10 mouse cellular contexts compared by ENCODE assay signal in the genomic region with DNA sequence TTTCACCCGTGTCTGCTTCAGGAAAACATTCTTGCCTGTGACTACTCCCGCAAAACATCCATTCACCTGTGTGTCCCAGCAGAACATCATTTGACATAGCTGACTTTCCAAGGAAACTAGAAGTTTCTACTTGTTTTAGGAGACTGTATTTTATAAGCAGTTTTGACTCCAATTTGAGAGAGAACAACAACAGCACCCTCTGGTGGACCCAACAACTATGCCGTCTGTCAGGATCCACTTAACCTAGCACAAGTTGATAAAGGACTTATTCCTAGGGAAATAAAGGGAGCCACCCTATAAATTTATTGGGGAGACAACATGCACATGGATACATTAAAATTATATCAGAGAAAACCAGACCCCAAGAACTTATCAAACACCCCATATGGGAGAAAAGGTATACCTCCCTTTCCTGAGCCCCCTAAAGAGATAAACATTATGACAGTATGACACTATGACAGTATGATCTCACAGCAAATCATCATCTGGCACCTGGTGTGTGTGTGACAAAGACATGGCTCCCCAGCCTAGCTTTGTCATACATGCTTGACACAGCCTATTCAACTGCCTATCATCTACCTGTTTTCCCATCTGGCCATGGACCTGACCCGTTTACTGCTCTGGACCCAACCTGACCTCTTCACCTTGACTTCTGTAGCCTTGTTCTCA. TPM values are rescaled to one million over a fixed set of nuclear protein-coding genes. Genes with fewer than 3 reads are reported as not detected.
DNase-seq lines count a peak whose midpoint lies in the region; ATAC-seq and TF ChIP-seq lines count a peak whose summit lies in the region.
"Had no signal": no experiment of that assay in that cellular context is flagged by ENCODE, and none has a peak within 500 bp of the region (broad histone marks: within the 10 kb centered on the region; RNA-seq: fewer than 3 reads in every experiment).

No protein-coding gene starts in this region.

- TF ChIP-seq POLR2A in lung, adult 2 months (IDR thresholded peaks at IDR 0.05; ENCODE audit: borderline replicate concordance, extremely low read depth, low read depth, low read length), result no peak

- no peak overlapping the region for H3K9ac ChIP-seq in embryonic facial prominence, embryonic 11.5 days (replicated peaks; ENCODE audit: low read length)
- H3K9ac ChIP-seq in midbrain, embryonic 16.5 days (ENCODE audit: low read depth, low read length), result no peak overlapping the region

- H3K27ac ChIP-seq in embryonic facial prominence, embryonic 11.5 days (replicated peaks; ENCODE audit: low read depth, low read length), result no peak overlapping the region
- no peak overlapping the region for H3K27ac ChIP-seq in midbrain, embryonic 16.5 days (ENCODE audit: low read length)

- WGBS in embryonic facial prominence, embryonic 11.5 days, result 88% methylated on average over 4 of the region's 4 CpGs
- WGBS in lung, adult 2 months, result 85% methylated on average over 4 of the region's 4 CpGs
- WGBS in midbrain, embryonic 16.5 days, result 87% methylated on average over 4 of the region's 4 CpGs

- ATAC-seq in embryonic facial prominence, embryonic 11.5 days (replicated peaks; ENCODE audit: insufficient number of reproducible peaks, low FRiP score, low TSS enrichment, low read depth), result no peak
- ATAC-seq in midbrain, embryonic 16.5 days, result no peak

- H3K9me3 ChIP-seq in embryonic facial prominence, embryonic 11.5 days (replicated peaks; ENCODE audit: control insufficient read depth, low read length), result 0 out of 2 replicates have a peak, but pooled peaks cover 2% of the 10 kb centered on the region
- no peaks in the 10 kb centered on the region for H3K9me3 ChIP-seq in midbrain, embryonic 16.5 days (replicated peaks; ENCODE audit: control insufficient read depth, low read length, poor library complexity, severe bottlenecking)

- DNase-seq in adrenal gland, adult 2 months, result peak; percentile 35
- no peak for DNase-seq in adrenal gland, adult 8-10 months
- peak; percentile 45 to 53 for DNase-seq in left cerebral cortex, adult 18-20 months (ENCODE audit: low spot score in 2 of 2)
- DNase-seq in left cerebral cortex, adult 8-10 months (ENCODE audit: low spot score in 2 of 2), result no peak
- DNase-seq in embryonic facial prominence, embryonic 11.5 days (ENCODE audit: low spot score), result peak; percentile 18
- DNase-seq in lung, adult 2 months, result peak; percentile 11
- DNase-seq in ovary, adult 18-20 months (ENCODE audit: low spot score), result no peak

- no peak overlapping the region for H3K4me2 ChIP-seq in embryonic facial prominence, embryonic 11.5 days (ENCODE audit: low read depth, low read length)
- no peak overlapping the region for H3K4me2 ChIP-seq in midbrain, embryonic 16.5 days (ENCODE audit: low read length)

- no peak for TF ChIP-seq CTCF in lung, adult 2 months (IDR thresholded peaks at IDR 0.05; ENCODE audit: insufficient read depth, low read length)

- H3K27me3 ChIP-seq in embryonic facial prominence, embryonic 11.5 days (ENCODE audit: control insufficient read depth, insufficient read depth, low read length), result no peaks in the 10 kb centered on the region
- H3K27me3 ChIP-seq in midbrain, embryonic 16.5 days (ENCODE audit: control insufficient read depth, insufficient read depth, low read depth, low read length), result no peaks in the 10 kb centered on the region

- no peak overlapping the region for H3K4me3 ChIP-seq in embryonic facial prominence, embryonic 11.5 days (ENCODE audit: low read depth, low read length)
- H3K4me3 ChIP-seq in lung, adult 2 months (replicated peaks; ENCODE audit: extremely low read depth, low read depth, low read length), result no peak overlapping the region
- H3K4me3 ChIP-seq in midbrain, embryonic 16.5 days (ENCODE audit: low read depth, low read length), result no peak overlapping the region

- H3K36me3 ChIP-seq in embryonic facial prominence, embryonic 11.5 days (replicated peaks; ENCODE audit: control insufficient read depth, insufficient read depth, low read depth, low read length), result no peaks in the 10 kb centered on the region
- no peaks in the 10 kb centered on the region for H3K36me3 ChIP-seq in midbrain, embryonic 16.5 days (ENCODE audit: control insufficient read depth, insufficient read depth, low read length)

- H3K4me1 ChIP-seq in embryonic facial prominence, embryonic 11.5 days (ENCODE audit: control insufficient read depth, insufficient read depth, low read length), result no peaks in the 10 kb centered on the region
- H3K4me1 ChIP-seq in lung, adult 2 months (ENCODE audit: control insufficient read depth, insufficient read depth, low read length), result no peaks in the 10 kb centered on the region
- no peaks in the 10 kb centered on the region for H3K4me1 ChIP-seq in midbrain, embryonic 16.5 days (ENCODE audit: control insufficient read depth, insufficient read depth, low read length)

RNA-seq across cellular contexts. Expression of a gene that starts 31.9 kb away (rescaled TPM):
- total RNA-seq in adrenal gland, adult 2 months (2021), result 10 to 100 TPM; 69.4 to 85.5 TPM
- polyA plus RNA-seq in adrenal gland, adult 2 months (2012; rRNA removed), result 36.9 and 48.4 TPM in 2 replicates
- 100 to 1,000 TPM in 3 of 4 experiments, 10 to 100 TPM in 1; 95.9 to 118 (median 110) TPM for total RNA-seq in adrenal gland, adult 8-10 months (2022)
- total RNA-seq in left cerebral cortex, adult 18-20 months (2021), result 1 to 10 TPM; 6.9 to 7.0 TPM
- 10 to 100 TPM in 1 of 4 experiments, 1 to 10 TPM in 3; 7.9 to 10.8 (median 9.6) TPM for total RNA-seq in left cerebral cortex, adult 8-10 months (2022)
- polyA plus RNA-seq in embryonic facial prominence, embryonic 11.5 days (2014; fragmentation: Nextera tagmentation; extraction: Ambion mirVana), result 16.3 TPM in 2 replicates
- polyA plus RNA-seq in lung, adult 2 months (2012; rRNA removed), result 21.0 and 24.1 TPM in 2 replicates
- polyA plus RNA-seq in midbrain, embryonic 16.5 days (2015; fragmentation: Nextera tagmentation; extraction: Ambion mirVana), result 2.3 and 2.6 TPM in 2 replicates

RNA-seq across cellular contexts. Expression of a gene that starts 56.2 kb away (rescaled TPM):
- total RNA-seq in adrenal gland, adult 2 months (2021), result 1,000 to 10,000 TPM in 1 of 2 experiments, under 1 TPM in 1; 0.35 to 2,407 TPM
- polyA plus RNA-seq in adrenal gland, adult 2 months (2012; rRNA removed), result 81.8 and 163 TPM in 2 replicates
- total RNA-seq in adrenal gland, adult 8-10 months (2022), result 1,000 to 10,000 TPM in 2 of 4 experiments, under 1 TPM in 2; 0.62 to 2,477 (median 1,006) TPM
- total RNA-seq in left cerebral cortex, adult 18-20 months (2021), result not detected
- total RNA-seq in left cerebral cortex, adult 8-10 months (2022), result not detected
- polyA plus RNA-seq in embryonic facial prominence, embryonic 11.5 days (2014; fragmentation: Nextera tagmentation; extraction: Ambion mirVana), result not detected in 2 replicates
- 0.04 TPM in 1 of 2 replicates, not detected in the other for polyA plus RNA-seq in lung, adult 2 months (2012; rRNA removed)
- not detected in 2 replicates for polyA plus RNA-seq in midbrain, embryonic 16.5 days (2015; fragmentation: Nextera tagmentation; extraction: Ambion mirVana)
- total RNA-seq: common myeloid progenitor, adult 5-6 weeks had no signal
- polyA plus RNA-seq: large intestine, adult 2 months had no signal

Comparison
In these comparisons a context has a peak if more than half of its experiments do, and no peak if none do; other contexts are left out.
1. DNase-seq: peak in adrenal gland, adult 2 months (single experiment), left cerebral cortex, adult 18-20 months (2 of 2), embryonic facial prominence, embryonic 11.5 days (single experiment) and lung, adult 2 months (single experiment); none in adrenal gland, adult 8-10 months (single experiment), left cerebral cortex, adult 8-10 months (0 of 2) and ovary, adult 18-20 months (single experiment).
2. RNA of a gene that starts 31.9 kb away (total RNA-seq): 95.9 to 118 TPM in adrenal gland, adult 8-10 months and 69.4 to 85.5 TPM in adrenal gland, adult 2 months; 7.9 to 10.8 TPM in left cerebral cortex, adult 8-10 months and 6.9 to 7.0 TPM in left cerebral cortex, adult 18-20 months; every median in the first group is over 4 times any median in the second.